Mouse (Mus musculus): ENCODE results near the gene Ccdc88c.

DNA sequence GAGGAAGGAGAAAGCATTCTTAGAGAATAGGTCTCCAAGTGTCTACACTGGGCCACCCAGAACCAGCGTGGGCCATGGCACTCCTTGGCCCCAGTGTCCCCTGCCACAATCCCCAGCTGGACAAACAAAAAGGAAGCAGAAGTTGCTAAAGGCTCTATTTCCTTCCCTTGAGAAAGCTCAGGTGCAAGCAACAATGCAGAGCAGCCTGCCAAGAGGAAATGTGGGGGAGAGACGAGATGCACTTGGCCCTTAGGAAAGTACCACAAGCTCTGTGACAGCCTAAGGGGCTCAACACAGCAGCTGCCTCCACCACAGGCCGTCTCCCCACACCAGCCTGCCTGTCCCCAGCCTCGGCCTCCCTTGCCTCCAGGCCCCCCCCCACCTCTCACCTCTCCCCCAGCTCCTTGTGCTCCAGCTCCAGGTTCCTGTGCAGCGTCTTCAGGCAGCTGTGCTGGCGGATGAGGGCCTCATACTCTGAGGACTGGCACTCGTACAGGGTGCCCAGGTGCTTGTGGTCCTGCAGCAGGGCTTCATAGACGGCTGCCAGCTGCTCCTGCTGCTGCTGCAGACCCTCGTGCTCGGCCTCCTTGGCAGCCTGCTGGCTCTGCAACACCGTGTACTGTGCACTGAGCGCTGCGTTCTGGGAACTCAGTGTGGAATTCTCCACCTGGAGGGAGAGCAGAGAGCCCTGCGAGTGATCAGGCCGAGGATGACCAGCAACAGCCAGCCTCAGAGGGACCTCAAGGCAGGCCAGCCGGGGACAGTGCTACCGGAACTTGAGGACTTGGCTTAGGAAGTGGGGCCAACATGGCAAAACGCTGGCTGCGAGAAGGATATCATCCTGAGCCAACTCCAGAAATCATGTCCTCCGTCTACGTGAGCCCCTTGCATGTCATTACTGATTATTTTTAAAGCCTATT, 91.2 kb downstream of the Ccdc88c start:
- no peak for TF ChIP-seq CTCF (IDR thresholded peaks at IDR 0.05; ENCODE audit: low read depth)
- TF ChIP-seq EP300 (IDR thresholded peaks at IDR 0.05; ENCODE audit: low read depth) = no peak

All from liver, embryonic 14.5 days (tissue).